Mouse (Mus musculus) neural tube, embryonic 14.5 days (tissue): Measurements from ENCODE around the gene Ttyh1. TPM values are rescaled to one million over a fixed set of nuclear protein-coding genes. Genes with fewer than 3 reads are reported as not detected.

Source experiments
- ATAC-seq: fragments of 200-750 bp; cut with Nextera tagmentation; 2 replicates; pipeline ENCODE4 v1.8.0; 2017; ENCODE audit warnings: low read depth, mild to moderate bottlenecking, moderate TSS enrichment, moderate library complexity
- H3K27ac ChIP-seq: fragments of 300-500 bp; sonication (generic); 2 replicates; pipeline ENCODE4 v1.5.1; 2014; ENCODE audit warnings: low read depth, mild to moderate bottlenecking, control low read depth, low read length, moderate library complexity, mixed read lengths
- H3K27me3 ChIP-seq: fragments of 300-500 bp; sonication (generic); 2 replicates; pipeline ENCODE4 v1.6.1; 2014; ENCODE audit warnings: low read length; ENCODE audit not compliant: control insufficient read depth, insufficient read depth
- H3K36me3 ChIP-seq: fragments of 300-500 bp; sonication (generic); 2 replicates; pipeline ENCODE4 v1.6.1; 2014; ENCODE audit warnings: low read length, mixed read lengths; ENCODE audit not compliant: control insufficient read depth, insufficient read depth
- H3K4me1 ChIP-seq: fragments of 300-500 bp; sonication (generic); 2 replicates; pipeline ENCODE4 v1.6.1; 2014; ENCODE audit warnings: low read length; ENCODE audit not compliant: control insufficient read depth, insufficient read depth
- H3K4me2 ChIP-seq: fragments of 300-500 bp; sonication (generic); 2 replicates; pipeline ENCODE4 v1.6.1; 2014; ENCODE audit warnings: mild to moderate bottlenecking, low read depth, low read length, control low read depth
- H3K4me3 ChIP-seq: fragments of 300-500 bp; sonication (generic); 2 replicates; pipeline ENCODE4 v1.5.1; 2014; ENCODE audit warnings: low read depth, low read length, control low read depth, mixed read lengths
- H3K9ac ChIP-seq: fragments of 300-500 bp; sonication (generic); replicated peaks from 2 replicates; pipeline ENCODE4 v1.6.1; 2014; ENCODE audit warnings: low read depth, mild to moderate bottlenecking, control low read depth, low read length, mixed read lengths
- H3K9me3 ChIP-seq: fragments of 300-500 bp; sonication (generic); 2 replicates; pipeline ENCODE4 v1.6.1; 2016; ENCODE audit warnings: low read length; ENCODE audit not compliant: control insufficient read depth
- WGBS: fragments of 180-500 bp; shearing (Covaris S2); extraction: QIAGEN DNeasy Blood & Tissue Kit; methylation state at CpG from one replicate; pipeline ENCODE4 v1.1.7; 2014; 5-methylcytosine and 5-hydroxymethylcytosine counted together
- polyA plus RNA-seq: library from polyadenylated mRNA; unstranded; fragments of >200 nt; fragmentation: Nextera tagmentation; extraction: Ambion mirVana; gene quantifications from 2 replicates; pipeline ENCODE4 v1.2.1, GENCODE M21; 2014

Gene Ttyh1
- polyA plus RNA-seq, 1 experiment from 2014 or later = 149 TPM

DNA sequence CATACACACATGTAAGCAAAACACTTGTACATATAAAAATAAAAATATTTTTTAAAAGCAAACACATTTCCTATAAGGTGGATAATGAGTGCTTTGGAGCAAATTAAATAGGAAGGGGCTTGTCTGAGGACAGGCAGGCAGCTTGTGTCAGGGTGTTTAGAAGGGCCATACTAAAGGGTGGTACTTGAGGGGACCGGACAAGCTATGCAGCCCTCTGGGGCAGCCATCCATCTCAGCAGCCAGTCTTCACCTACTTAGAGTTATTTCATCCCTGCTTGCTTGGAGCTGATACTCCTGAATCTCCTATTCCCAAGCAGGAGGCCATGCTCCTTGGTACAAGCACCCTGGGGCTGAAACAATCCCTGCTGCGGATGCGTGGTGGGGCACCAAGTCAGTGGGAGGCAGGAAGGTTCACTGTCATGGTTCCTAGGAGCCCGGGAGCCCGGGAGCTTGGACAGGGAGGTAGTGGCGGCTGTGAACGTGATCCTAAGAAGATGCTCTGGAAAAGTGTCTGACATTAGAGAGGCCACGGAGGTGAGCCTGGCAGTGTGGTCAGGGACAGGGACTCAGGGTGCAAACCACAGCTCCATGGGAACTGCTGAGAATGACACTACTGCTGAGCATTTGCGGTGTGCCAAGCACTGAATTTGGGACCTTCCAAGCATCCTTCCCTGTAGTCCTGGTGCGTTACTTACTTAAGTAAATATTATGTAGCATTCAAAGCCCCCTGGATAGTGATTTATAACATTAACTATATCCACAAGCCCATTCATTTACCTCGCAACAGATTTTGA is 8.0 kb downstream of the Ttyh1 start:
- Histone ChIP-seq H3K27me3 (no peaks in the 10 kb centered on the region), H3K4me1 (peaks cover 12% of the 10 kb centered on the region; the same call in 1 of the 2 replicates), H3K9ac (no peak overlapping the region), H3K27ac (no peak overlapping the region), H3K4me2 (no peak overlapping the region), H3K36me3 (0 out of 2 replicates have a peak, but pooled peaks cover 3% of the 10 kb centered on the region), H3K9me3 (no peaks in the 10 kb centered on the region), H3K4me3 (no peak overlapping the region)
- WGBS = 88% methylated on average over 11 of the region's 11 CpGs
- ATAC-seq = no peak

DNA sequence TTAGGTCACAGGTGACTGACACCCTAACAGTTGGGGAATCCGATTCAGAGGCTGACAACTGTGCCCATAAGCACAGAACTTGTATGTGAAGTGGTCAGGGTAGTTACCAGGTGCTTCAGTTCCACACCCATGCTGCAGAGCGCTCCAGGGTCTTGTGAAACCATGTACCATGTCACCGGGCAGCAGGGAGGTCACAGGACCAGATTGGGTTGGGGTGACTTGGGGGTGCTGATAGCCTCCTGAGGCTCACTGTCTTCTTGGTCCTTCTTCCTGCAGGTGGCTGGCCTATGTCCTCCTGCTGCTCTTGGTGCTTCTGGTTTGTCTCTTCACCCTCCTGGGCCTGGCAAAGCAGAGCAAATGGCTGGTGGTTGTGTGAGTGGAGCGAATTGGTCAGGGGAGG is 8.7 kb downstream of the Ttyh1 start:
- Histone ChIP-seq H3K27ac (0 out of 2 replicates have a peak overlapping the region, but pooled peaks have one; percentile 10), H3K9me3 (no peaks in the 10 kb centered on the region), H3K36me3 (0 out of 2 replicates have a peak, but pooled peaks cover 3% of the 10 kb centered on the region), H3K4me2 (no peak overlapping the region), H3K4me1 (peaks cover 12% of the 10 kb centered on the region; the same call in 1 of the 2 replicates), H3K27me3 (no peaks in the 10 kb centered on the region), H3K9ac (no peak overlapping the region; the same call in 1 of the 2 replicates), H3K4me3 (no peak overlapping the region)
- ATAC-seq = no peak
- 92% methylated on average over 4 of the region's 4 CpGs for WGBS

DNA sequence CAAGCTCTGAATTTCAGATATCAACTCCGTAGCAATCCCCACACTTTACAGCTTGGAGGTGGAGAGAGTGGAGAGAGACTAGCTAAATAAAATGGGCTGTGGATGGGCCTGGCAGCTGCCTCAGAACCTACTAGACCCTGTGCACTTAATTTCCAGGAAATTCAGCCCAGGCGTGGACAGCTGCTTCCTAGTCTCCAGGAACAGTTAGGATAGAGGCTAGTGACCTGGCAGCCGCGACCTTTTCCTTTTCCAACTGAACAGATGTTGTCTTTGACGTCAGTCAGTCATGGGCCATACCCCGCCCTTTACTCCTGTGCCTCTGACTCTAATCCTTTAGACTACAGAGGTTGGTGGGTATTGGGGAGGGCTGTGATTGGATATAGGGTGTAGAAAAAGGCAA is 9.7 kb downstream of the Ttyh1 start:
- ATAC-seq = no peak
- H3K9me3 ChIP-seq = no peaks in the 10 kb centered on the region
- WGBS = 63% methylated on average over 6 of the region's 6 CpGs
- H3K36me3 ChIP-seq = 0 out of 2 replicates have a peak, but pooled peaks cover 3% of the 10 kb centered on the region
- H3K27me3 ChIP-seq = no peaks in the 10 kb centered on the region
- no peak overlapping the region for H3K4me2 ChIP-seq
- H3K27ac ChIP-seq = peak overlapping the region; percentile 22; the same call in 1 of the 2 replicates
- no peak overlapping the region for H3K9ac ChIP-seq
- peaks cover 12% of the 10 kb centered on the region; the same call in 1 of the 2 replicates for H3K4me1 ChIP-seq
- no peak overlapping the region for H3K4me3 ChIP-seq

DNA sequence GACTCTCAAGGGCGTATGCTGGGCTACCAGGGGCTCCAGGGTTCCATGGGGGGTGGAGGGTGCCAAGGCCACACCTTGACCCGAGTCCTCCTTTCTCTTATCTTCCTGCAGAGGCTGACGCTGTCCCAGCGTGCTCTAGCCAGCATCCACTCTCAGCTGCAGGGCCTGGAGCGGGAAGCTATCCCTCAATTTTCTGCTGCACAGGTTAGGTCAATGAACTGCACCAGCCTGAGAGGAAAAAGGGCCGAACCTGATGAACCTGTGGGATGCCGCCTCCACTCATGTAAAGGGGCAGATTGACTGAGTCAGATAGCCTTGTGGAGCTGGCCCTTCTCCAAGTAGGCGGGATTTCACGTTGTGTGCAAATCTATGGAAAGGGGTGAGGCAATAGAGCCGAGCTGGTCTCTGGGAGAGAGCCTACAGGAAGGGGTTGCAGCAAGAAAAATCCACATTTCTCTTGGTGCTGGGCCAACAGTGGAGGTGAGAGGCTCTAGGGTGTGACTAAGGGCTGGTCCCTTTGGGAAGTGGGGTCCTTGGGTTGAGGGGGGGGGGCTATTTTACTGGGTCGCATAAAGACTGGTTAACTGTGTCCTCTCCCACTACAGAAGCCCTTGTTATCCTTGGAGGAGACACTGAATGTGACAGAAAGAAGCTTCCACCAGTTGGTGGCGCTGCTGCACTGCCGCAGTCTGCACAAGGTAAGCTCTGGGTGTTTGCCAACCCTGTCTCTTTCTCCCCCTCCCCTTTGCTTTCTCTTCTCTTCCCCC is 11.7 kb downstream of the Ttyh1 start:
- H3K27me3 ChIP-seq = no peaks in the 10 kb centered on the region
- 0 out of 2 replicates have a peak, but pooled peaks cover 3% of the 10 kb centered on the region for H3K36me3 ChIP-seq
- no peak overlapping the region for H3K9ac ChIP-seq
- 0 out of 2 replicates have a peak, but pooled peaks cover 5% of the 10 kb centered on the region for H3K4me1 ChIP-seq
- H3K27ac ChIP-seq = peak overlapping the region; percentile 57
- H3K9me3 ChIP-seq = no peaks in the 10 kb centered on the region
- 37% methylated on average over 13 of the region's 13 CpGs for WGBS
- H3K4me2 ChIP-seq = 0 out of 2 replicates have a peak overlapping the region, but pooled peaks have one; percentile 21
- ATAC-seq = peak; percentile 51
- H3K4me3 ChIP-seq = no peak overlapping the region

DNA sequence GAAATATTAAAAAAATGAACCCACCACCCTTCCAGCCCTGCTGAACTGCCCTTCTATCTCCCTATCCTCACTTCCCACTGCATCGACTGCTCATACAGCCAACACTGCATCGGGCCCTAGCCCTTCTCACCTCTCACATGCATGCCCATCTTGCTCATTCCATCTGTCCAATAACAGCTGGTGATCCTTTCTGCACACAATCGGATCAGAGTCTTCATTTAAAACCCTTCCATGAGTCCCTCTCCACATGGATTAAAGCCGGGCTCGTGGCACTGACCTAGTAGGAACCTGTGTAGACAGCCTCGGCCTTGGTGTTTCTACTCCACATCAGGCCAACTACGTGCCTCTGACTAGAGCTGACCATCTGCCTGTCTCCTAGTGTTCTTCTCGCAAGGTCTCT is 12.8 kb downstream of the Ttyh1 start:
- Histone ChIP-seq H3K27me3 (no peaks in the 10 kb centered on the region), H3K9me3 (no peaks in the 10 kb centered on the region), H3K4me2 (no peak overlapping the region), H3K4me3 (no peak overlapping the region), H3K4me1 (0 out of 2 replicates have a peak, but pooled peaks cover 5% of the 10 kb centered on the region), H3K9ac (no peak overlapping the region; the same call in 1 of the 2 replicates), H3K27ac (peak overlapping the region; percentile 57), H3K36me3 (0 out of 2 replicates have a peak, but pooled peaks cover 3% of the 10 kb centered on the region)
- 87% methylated on average over 8 of the region's 8 CpGs for WGBS
- ATAC-seq = no peak

DNA sequence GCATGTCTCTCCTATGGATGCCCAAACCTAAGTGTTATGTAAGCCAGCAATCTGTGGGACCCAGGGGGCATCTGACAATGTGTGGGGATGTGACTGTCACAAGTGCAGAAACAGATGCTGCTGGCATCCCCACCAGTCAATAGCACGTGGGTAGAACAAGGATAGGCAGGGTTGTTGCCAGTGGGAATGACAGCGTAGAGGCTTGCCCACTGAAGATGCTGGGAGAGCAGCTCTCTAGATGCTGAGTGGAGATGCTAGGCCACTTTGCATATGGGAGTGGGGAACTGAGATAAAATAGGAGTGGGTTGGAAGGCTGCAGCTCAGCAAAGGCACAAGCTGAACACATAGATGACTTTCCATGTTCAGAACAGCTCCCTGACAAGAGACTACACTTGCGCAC is 13.4 kb downstream of the Ttyh1 start:
- H3K9me3 ChIP-seq = no peaks in the 10 kb centered on the region
- H3K4me2 ChIP-seq = no peak overlapping the region
- WGBS = 91% methylated on average over 3 of the region's 3 CpGs
- ATAC-seq = no peak
- no peak overlapping the region for H3K27ac ChIP-seq
- H3K27me3 ChIP-seq = no peaks in the 10 kb centered on the region
- H3K9ac ChIP-seq = no peak overlapping the region
- 0 out of 2 replicates have a peak, but pooled peaks cover 3% of the 10 kb centered on the region for H3K36me3 ChIP-seq
- peaks cover 6% of the 10 kb centered on the region; the same call in 1 of the 2 replicates for H3K4me1 ChIP-seq
- no peak overlapping the region for H3K4me3 ChIP-seq

DNA sequence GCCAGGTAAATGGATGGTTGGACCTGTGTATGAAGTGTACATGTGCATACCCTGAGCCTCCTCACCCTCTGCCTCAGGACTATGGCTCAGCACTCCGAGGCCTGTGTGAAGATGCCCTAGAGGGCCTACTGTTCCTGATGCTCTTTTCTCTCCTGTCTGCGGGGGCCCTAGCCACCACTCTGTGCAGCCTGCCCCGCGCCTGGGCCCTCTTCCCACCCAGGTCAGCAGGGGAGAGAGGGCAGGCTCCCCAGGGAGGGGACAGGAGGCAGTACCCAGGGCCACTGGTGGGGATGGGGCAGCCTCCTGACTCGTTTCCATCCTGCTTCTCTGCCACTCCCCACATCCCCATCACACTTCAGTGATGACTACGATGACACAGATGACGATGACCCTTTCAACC is 13.8 kb downstream of the Ttyh1 start:
- H3K36me3 ChIP-seq = 0 out of 2 replicates have a peak, but pooled peaks cover 3% of the 10 kb centered on the region
- no peaks in the 10 kb centered on the region for H3K9me3 ChIP-seq
- WGBS = 81% methylated on average over 7 of the region's 7 CpGs
- no peak overlapping the region for H3K9ac ChIP-seq
- no peak overlapping the region for H3K4me2 ChIP-seq
- H3K4me1 ChIP-seq = peaks cover 10% of the 10 kb centered on the region
- 0 out of 2 replicates have a peak overlapping the region, but pooled peaks have one; percentile 28 for H3K27ac ChIP-seq
- no peak overlapping the region for H3K4me3 ChIP-seq
- no peak for ATAC-seq
- H3K27me3 ChIP-seq = no peaks in the 10 kb centered on the region

DNA sequence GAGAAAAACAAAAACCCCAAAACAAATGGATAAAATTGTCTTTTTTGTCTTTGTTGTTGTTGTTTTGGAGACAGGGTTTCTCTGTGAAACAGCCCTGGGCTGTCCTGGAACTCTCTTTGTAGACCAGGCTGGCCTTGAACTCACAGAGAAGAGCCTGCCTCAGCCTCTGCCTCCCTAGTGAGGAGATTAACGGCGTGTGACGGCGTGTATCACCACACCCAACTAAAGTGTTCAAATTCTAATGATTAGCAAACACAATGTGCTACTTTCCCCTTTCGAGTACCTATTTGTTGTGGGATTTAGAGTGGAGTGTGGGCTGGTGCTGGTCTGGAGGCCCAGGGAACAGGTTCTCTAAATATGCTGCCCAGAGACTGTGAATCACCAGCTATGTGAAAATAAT is 15.7 kb downstream of the Ttyh1 start:
- no peak overlapping the region for H3K4me3 ChIP-seq
- WGBS = 84% methylated on average over 5 of the region's 5 CpGs
- H3K9ac ChIP-seq = no peak overlapping the region
- H3K27ac ChIP-seq = no peak overlapping the region
- H3K4me1 ChIP-seq = peaks cover 15% of the 10 kb centered on the region
- H3K4me2 ChIP-seq = no peak overlapping the region
- no peaks in the 10 kb centered on the region for H3K27me3 ChIP-seq
- ATAC-seq = no peak
- peaks cover 11% of the 10 kb centered on the region for H3K36me3 ChIP-seq
- no peaks in the 10 kb centered on the region for H3K9me3 ChIP-seq
